Mouse (Mus musculus) myocyte (in vitro differentiated cells): ENCODE measurements around the gene Psmb3. TPM values are rescaled to one million over a fixed set of nuclear protein-coding genes. Genes with fewer than 3 reads are reported as not detected.

Source experiments
- H3K27me3 ChIP-seq: one replicate; pipeline ENCODE4 v1.6.1; 2011; ENCODE audit not compliant: control insufficient read depth, insufficient read depth, insufficient read length
- H3K36me3 ChIP-seq: one replicate; pipeline ENCODE4 v1.6.1; 2011; ENCODE audit not compliant: control insufficient read depth, insufficient read depth
- H3K4me2 ChIP-seq: one replicate; pipeline ENCODE4 v1.6.1; 2011; ENCODE audit warnings: low read depth, control low read depth
- H3K4me3 ChIP-seq: one replicate; pipeline ENCODE4 v1.5.1; 2011; ENCODE audit warnings: mild to moderate bottlenecking, control low read depth, moderate library complexity
- H3K79me2 ChIP-seq: one replicate; pipeline ENCODE4 v1.6.1; 2011; ENCODE audit not compliant: control insufficient read depth, insufficient read depth
- H3ac ChIP-seq: one replicate; pipeline ENCODE4 v1.6.1; 2011; ENCODE audit not compliant: control insufficient read depth, insufficient read length
- CEBPB ChIP-seq: IDR thresholded peaks from 2 replicates; pipeline ENCODE4 v1.6.1; 2011; ENCODE audit warnings: mild to moderate bottlenecking, moderate library complexity; ENCODE audit not compliant: poor library complexity, insufficient read depth, severe bottlenecking
- E2F4 ChIP-seq: IDR thresholded peaks from one replicate; pipeline ENCODE4 v1.6.1; 2011; ENCODE audit warnings: mild to moderate bottlenecking, control low read depth, moderate library complexity; ENCODE audit not compliant: insufficient read depth
- MAX ChIP-seq: IDR thresholded peaks from one replicate; pipeline ENCODE4 v1.6.1; 2011; ENCODE audit warnings: low read depth, mild to moderate bottlenecking, control low read depth
- MYOD1 ChIP-seq, 3 experiments: IDR thresholded peaks; one replicate each; pipeline ENCODE4 v1.6.1; 2011; ENCODE audit warnings: control low read depth in 2 of 3, low read depth in 2 of 3, mild to moderate bottlenecking in 2 of 3, moderate library complexity in 1 of 3; ENCODE audit not compliant: insufficient read length in 2 of 3, control insufficient read depth in 1 of 3
- MYOG ChIP-seq, 3 experiments: IDR thresholded peaks; one replicate each; pipeline ENCODE4 v1.6.1; 2011; ENCODE audit warnings: control low read depth in 2 of 3, low read depth in 2 of 3, mild to moderate bottlenecking in 2 of 3; ENCODE audit not compliant: insufficient read length in 2 of 3, control insufficient read depth in 1 of 3, insufficient read depth in 1 of 3
- POLR2A ChIP-seq: IDR thresholded peaks from one replicate; pipeline ENCODE4 v1.6.1; 2011; ENCODE audit warnings: low read depth, mild to moderate bottlenecking, control low read depth, moderate library complexity; ENCODE audit not compliant: insufficient read length
- POLR2AphosphoS2 ChIP-seq: IDR thresholded peaks from one replicate; pipeline ENCODE4 v1.6.1; 2011; ENCODE audit warnings: low read depth, control low read depth; ENCODE audit not compliant: insufficient read length
- REST ChIP-seq: IDR thresholded peaks from one replicate; pipeline ENCODE4 v1.6.1; 2011; ENCODE audit warnings: mild to moderate bottlenecking, control low read depth, moderate library complexity; ENCODE audit not compliant: insufficient read depth, insufficient read length
- SRF ChIP-seq: IDR thresholded peaks from one replicate; pipeline ENCODE4 v1.6.1; 2011; ENCODE audit warnings: low read depth; ENCODE audit not compliant: control insufficient read depth, insufficient read length
- TCF12 ChIP-seq: IDR thresholded peaks from one replicate; pipeline ENCODE4 v1.6.1; 2011; ENCODE audit warnings: mild to moderate bottlenecking, control low read depth; ENCODE audit not compliant: poor library complexity, insufficient read depth, severe bottlenecking
- TCF3 ChIP-seq: IDR thresholded peaks from one replicate; pipeline ENCODE4 v1.6.1; 2011; ENCODE audit warnings: low read depth, control low read depth; ENCODE audit not compliant: insufficient read length
- USF1 ChIP-seq: IDR thresholded peaks from one replicate; pipeline ENCODE4 v1.6.1; 2011; ENCODE audit warnings: low read depth, mild to moderate bottlenecking, control low read depth, moderate library complexity
- polyA plus RNA-seq: library from polyadenylated mRNA; unstranded; fragments of >200 nt; fragmentation: generic; extraction: Trizol; gene quantifications from one replicate; pipeline ENCODE4 v1.2.1, GENCODE M21; 2012; ENCODE audit warnings: missing spikeins

Gene Psmb3
- polyA plus RNA-seq, 1 experiment, result 694 TPM

GRCm38 (mm10) chr11:97661648-97662133 lies 41.5 kb upstream of the Psmb3 start:
- H3K4me3 ChIP-seq, result peak overlapping the region; percentile 83

GRCm38 (mm10) chr11:97662207-97662892 lies 40.8 kb upstream of the Psmb3 start:
- peaks cover 22% of the 10 kb centered on the region for H3K79me2 ChIP-seq
- H3K4me2 ChIP-seq, result peak overlapping the region; percentile 87
- H3K36me3 ChIP-seq, result no peaks in the 10 kb centered on the region
- H3K27me3 ChIP-seq, result no peaks in the 10 kb centered on the region
- peak overlapping the region; percentile 83 for H3K4me3 ChIP-seq
- TF ChIP-seq POLR2AphosphoS2 (no peak), USF1 (no peak), MAX (no peak), MYOD1 (IDR thresholded peaks at IDR 0.05; ENCODE audit: control insufficient read depth in 1 of 3, insufficient read length in 2 of 3, low read depth in 2 of 3) (no peak), CEBPB (no peak), TCF12 (no peak), TCF3 (no peak), SRF (no peak), POLR2A (no peak), REST (no peak), E2F4 (no peak), MYOG (IDR thresholded peaks at IDR 0.05; ENCODE audit: control insufficient read depth in 1 of 3, insufficient read depth in 1 of 3, insufficient read length in 2 of 3, low read depth in 2 of 3) (no peak)
- peak overlapping the region; percentile 67 for H3ac ChIP-seq

More at GRCm38 (mm10) chr11:97661648-97662133, 41.5 kb upstream of the Psmb3 start:
- no peaks in the 10 kb centered on the region for H3K27me3 ChIP-seq
- peaks cover 22% of the 10 kb centered on the region for H3K79me2 ChIP-seq
- H3K36me3 ChIP-seq, result no peaks in the 10 kb centered on the region
- no peak overlapping the region for H3ac ChIP-seq
- TF ChIP-seq CEBPB (no peak), MYOG (IDR thresholded peaks at IDR 0.05; ENCODE audit: control insufficient read depth in 1 of 3, insufficient read depth in 1 of 3, insufficient read length in 2 of 3, low read depth in 2 of 3) (no peak), E2F4 (no peak), REST (no peak), SRF (no peak), POLR2AphosphoS2 (no peak), POLR2A (no peak), TCF12 (no peak), MYOD1 (IDR thresholded peaks at IDR 0.05; ENCODE audit: control insufficient read depth in 1 of 3, insufficient read length in 2 of 3, low read depth in 2 of 3) (no peak), MAX (no peak), USF1 (no peak), TCF3 (no peak)
- H3K4me2 ChIP-seq, result peak overlapping the region; percentile 86

GRCm38 (mm10) chr11:97662893-97663527 lies 40.2 kb upstream of the Psmb3 start, which contains the start of gene Mllt6:
Gene Mllt6 (plus strand): TSS chr11:97663414.
- Histone ChIP-seq H3K4me2 (peak within 1 kb of the TSS; percentile 87), H3K36me3 (no peaks in the 10 kb centered on the region), H3K79me2 (peaks cover 22% of the 10 kb centered on the region), H3K4me3 (peak within 1 kb of the TSS; percentile 83), H3K27me3 (no peaks in the 10 kb centered on the region), H3ac (peak within 1 kb of the TSS; percentile 67)
- peak; percentile 50 for TF ChIP-seq POLR2A
- TF ChIP-seq USF1, result no peak

- no peaks in the 10 kb centered on the region for H3K27me3 ChIP-seq
Observed at GRCm38 (mm10) chr11:97663528-97664338, 39.5 kb upstream of the Psmb3 start.

More at GRCm38 (mm10) chr11:97663528-97664338, 39.5 kb upstream of the Psmb3 start:
- Histone ChIP-seq H3K4me2 (peak overlapping the region; percentile 72), H3K36me3 (no peaks in the 10 kb centered on the region), H3K4me3 (peak overlapping the region; percentile 83), H3K79me2 (peaks cover 22% of the 10 kb centered on the region), H3ac (peak overlapping the region; percentile 67)
- TF ChIP-seq MAX (no peak), REST (no peak), MYOG (IDR thresholded peaks at IDR 0.05; ENCODE audit: control insufficient read depth in 1 of 3, insufficient read depth in 1 of 3, insufficient read length in 2 of 3, low read depth in 2 of 3) (no peak), POLR2A (no peak), E2F4 (no peak), POLR2AphosphoS2 (no peak), TCF3 (no peak), USF1 (no peak), TCF12 (no peak)
